Mouse (Mus musculus) inflammation-experienced regulatory T-cells (primary cell): ENCODE results near the gene Tmco1. TPM values are rescaled to one million over a fixed set of nuclear protein-coding genes. Genes with fewer than 3 reads are reported as not detected.

ENCODE experiments used
- polyA plus RNA-seq, 2 experiments: library from polyadenylated mRNA; unstranded; fragments of 100-300 nt; shearing (Covaris generic); gene quantifications; one replicate each; pipeline ENCODE4 v1.2.1; 2017

Tmco1 gene
- 100 to 1,000 TPM in 1 of 2 experiments, 10 to 100 TPM in 1; 87.7 to 130 TPM for polyA plus RNA-seq

GRCm38 (mm10) chr1:167308261-167309054 is at the start of gene Tmco1:
TSS of gene Tmco1 (plus strand) at chr1:167308378.

GRCm38 (mm10) chr1:167285320-167285355 is 23.0 kb upstream of the Tmco1 start, which contains the start of gene Uck2:
TSS of gene Uck2 (minus strand) at chr1:167285320.

GRCm38 (mm10) chr1:167349815-167350596 is 41.8 kb downstream of the Tmco1 start, which contains the start of gene Aldh9a1:
TSS of gene Aldh9a1 (plus strand) at chr1:167349991.

Other genes starting within 250 kb of the Tmco1 start
- 10 to 100 TPM; 58.0 to 60.0 TPM for gene Uck2, start 23.1 kb upstream of the Tmco1 start, polyA plus RNA-seq
- gene Aldh9a1, start 41.6 kb downstream of the Tmco1 start, polyA plus RNA-seq: 10 to 100 TPM; 55.9 to 62.7 TPM
- 1 to 10 TPM; 3.1 to 4.1 TPM for gene Mgst3, start 85.5 kb downstream of the Tmco1 start, polyA plus RNA-seq
- gene Lrrc52, start 158.4 kb downstream of the Tmco1 start, polyA plus RNA-seq: not detected